In the genomic region with DNA sequence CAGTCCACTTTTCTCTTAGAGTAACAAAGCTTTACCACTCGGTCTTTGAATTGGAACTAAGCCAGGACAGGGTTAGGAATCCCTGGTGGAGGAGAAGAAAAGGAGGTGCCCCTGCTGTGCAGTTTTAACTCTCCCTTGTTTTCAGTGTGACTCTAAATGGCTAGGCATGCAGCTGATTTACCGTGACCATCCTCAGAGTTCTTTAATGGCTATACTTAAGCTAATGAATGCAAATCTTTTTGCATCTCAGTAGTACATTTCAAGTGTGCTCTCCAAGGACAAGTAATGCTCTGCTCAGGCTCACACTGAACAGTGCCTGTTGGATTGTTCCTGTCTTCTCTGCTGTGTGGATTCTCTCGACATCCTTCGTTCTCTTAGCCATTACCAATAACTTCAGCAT, we compare ENCODE assay signal across 19 mouse cellular contexts. TPM values are rescaled to one million over a fixed set of nuclear protein-coding genes. Genes with fewer than 3 reads are reported as not detected.
A peak's percentile ranks its signal among the peaks of the same experiment; 100 is the strongest.
DNase-seq lines count a peak whose midpoint lies in the region; ATAC-seq lines count a peak whose summit lies in the region.
"Had no signal": no experiment of that assay in that cellular context is flagged by ENCODE, and none has a peak within 500 bp of the region (broad histone marks: within the 10 kb centered on the region; RNA-seq: fewer than 3 reads in every experiment).

No protein-coding gene starts in this region.

- H3K27ac ChIP-seq in neural tube, embryonic 13.5 days (replicated peaks): no peak overlapping the region
- H3K27ac ChIP-seq: intestine, embryonic 15.5 days had no signal

- ATAC-seq in neural tube, embryonic 13.5 days (ENCODE audit: low read depth): peak; percentile 84
- ATAC-seq in cerebellum, adult (ENCODE audit: insufficient number of reproducible peaks, low FRiP score, low TSS enrichment): no peak
- ATAC-seq: intestine, embryonic 15.5 days; Patski had no signal

- no peak overlapping the region for H3K4me2 ChIP-seq in neural tube, embryonic 13.5 days
- H3K4me2 ChIP-seq: intestine, embryonic 15.5 days; lung, embryonic 14.5 days had no signal

- H3K9ac ChIP-seq in neural tube, embryonic 13.5 days: no peak overlapping the region
- H3K9ac ChIP-seq: intestine, embryonic 15.5 days; lung, embryonic 14.5 days had no signal

- 9% methylated on average over 4 of the region's 4 CpGs for WGBS in neural tube, embryonic 13.5 days

- peaks cover 5% of the 10 kb centered on the region for H3K27me3 ChIP-seq in neural tube, embryonic 13.5 days
- H3K27me3 ChIP-seq: CH12.LX; intestine, embryonic 15.5 days; Patski had no signal

- H3K36me3 ChIP-seq in neural tube, embryonic 13.5 days: no peaks in the 10 kb centered on the region
- H3K36me3 ChIP-seq: intestine, embryonic 15.5 days had no signal

- no peaks in the 10 kb centered on the region for H3K9me3 ChIP-seq in neural tube, embryonic 13.5 days
- H3K9me3 ChIP-seq: intestine, embryonic 15.5 days had no signal

- peak; percentile 93 for DNase-seq in ZHBTc4 (ENCODE audit: low read depth, low spot score)
- DNase-seq in embryo, embryonic 11 days: peak; percentile 13
- peak; percentile 30 for DNase-seq in mesoderm, embryonic 11.5 days (ENCODE audit: low read depth, low spot score)
- no peak for DNase-seq in cerebellum, adult 9-11 months
- no peak for DNase-seq in thymus, postnatal 25 days
- DNase-seq: adrenal gland, adult 8-10 months; cerebellum, postnatal 36 days; heart, postnatal 10 days; kidney, postnatal 10 days; layer of hippocampus, adult 9-11 months; lung, embryonic 14.5 days; right cerebral cortex, adult 18-20 months had no signal

- no peak overlapping the region for H3K4me3 ChIP-seq in neural tube, embryonic 13.5 days
- H3K4me3 ChIP-seq: intestine, embryonic 15.5 days had no signal

- H3K4me1 ChIP-seq in neural tube, embryonic 13.5 days (replicated peaks): peaks cover 19% of the 10 kb centered on the region
- H3K4me1 ChIP-seq: intestine, embryonic 15.5 days had no signal

RNA-seq across cellular contexts. Expression of gene 4930544G11Rik, which starts 19.2 kb away (rescaled TPM):
- not detected in 2 replicates for polyA plus RNA-seq in neural tube, embryonic 13.5 days (2015; fragmentation: Nextera tagmentation; extraction: Ambion mirVana)
- polyA plus RNA-seq: intestine, embryonic 15.5 days; liver, adult 2 months; lung, embryonic 14.5 days; Patski; spleen, adult 2 months had no signal

Comparison
In these comparisons a context has a peak if more than half of its experiments do, and no peak if none do; other contexts are left out.
1. DNase-seq: peak in ZHBTc4 (single experiment), embryo, embryonic 11 days (single experiment) and mesoderm, embryonic 11.5 days (single experiment); none in cerebellum, adult 9-11 months (single experiment) and thymus, postnatal 25 days (single experiment).